Mouse (Mus musculus) bone marrow, adult 2 months (tissue): ENCODE data around the gene Tulp1. TPM values are rescaled to one million over a fixed set of nuclear protein-coding genes. Genes with fewer than 3 reads are reported as not detected.

Experiments
- H3K27ac ChIP-seq: fragments of 200-500 bp; 2 replicates; pipeline ENCODE4 v1.5.1; 2012; ENCODE audit warnings: low read depth, mild to moderate bottlenecking, control low read depth, inconsistent platforms, low read length; ENCODE audit not compliant: control insufficient read depth, poor library complexity, insufficient read depth
- H3K4me1 ChIP-seq: fragments of 200-500 bp; 2 replicates; pipeline ENCODE4 v1.6.1; 2011; ENCODE audit warnings: low read length; ENCODE audit not compliant: control insufficient read depth, insufficient read depth
- H3K4me3 ChIP-seq: fragments of 200-500 bp; replicated peaks from 2 replicates; pipeline ENCODE3; 2011; ENCODE audit warnings: mild to moderate bottlenecking, low read depth, low read length, control low read depth; ENCODE audit not compliant: control insufficient read depth
- CTCF ChIP-seq: fragments of 200-500 bp; IDR thresholded peaks from 2 replicates; pipeline ENCODE4 v1.5.1; 2011; ENCODE audit warnings: low read length, control low read depth; ENCODE audit not compliant: control insufficient read depth, insufficient read depth
- POLR2A ChIP-seq: fragments of 200-500 bp; IDR thresholded peaks from 2 replicates; pipeline ENCODE4 v1.6.1; 2011; ENCODE audit warnings: low read depth, mild to moderate bottlenecking, control low read depth, low read length, borderline replicate concordance; ENCODE audit not compliant: control insufficient read depth
- WGBS: fragments of 180-500 bp; shearing (Covaris S2); methylation state at CpG from one replicate; pipeline ENCODE4 v1.1.7; 2018; 5-methylcytosine and 5-hydroxymethylcytosine counted together
- polyA plus RNA-seq: library from polyadenylated mRNA; stranded (reverse); fragments of >200 nt; gene quantifications from 2 replicates; pipeline ENCODE4 v1.2.4, GENCODE M21; 2011; ENCODE audit warnings: low replicate concordance; ENCODE audit not compliant: missing spikeins, insufficient read depth, insufficient read length

Gene Tulp1
- polyA plus RNA-seq, 1 experiment: 7.8 TPM

DNA sequence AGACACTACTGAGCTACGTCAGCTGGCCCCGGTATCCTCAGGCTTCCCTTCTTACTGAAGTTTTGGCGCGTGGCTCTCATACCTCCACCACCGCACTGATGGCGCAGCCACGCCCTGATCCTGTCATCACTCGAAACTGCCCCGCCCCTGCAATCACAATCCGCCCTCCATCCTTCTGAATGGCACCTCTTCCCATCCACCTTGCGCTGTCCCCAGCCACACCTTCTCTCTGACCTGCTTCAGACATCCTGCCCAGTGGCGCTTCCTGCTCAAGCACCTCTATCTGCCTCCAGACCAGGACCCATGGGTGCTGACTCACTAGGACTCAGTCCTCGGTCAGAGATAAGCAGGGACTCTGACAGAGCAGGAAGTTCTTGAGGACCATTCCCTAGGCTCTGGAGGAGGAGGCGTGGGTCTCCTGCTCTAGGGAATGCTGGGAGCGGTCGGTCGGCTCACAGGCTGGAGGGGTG, 10.6 kb upstream of the Tulp1 start:
- no peak overlapping the region for H3K27ac ChIP-seq
- H3K4me1 ChIP-seq: no peaks in the 10 kb centered on the region
- no peak overlapping the region for H3K4me3 ChIP-seq
- TF ChIP-seq POLR2A (no peak), CTCF (no peak)
- WGBS: 10% methylated on average over 17 of the region's 17 CpGs

DNA sequence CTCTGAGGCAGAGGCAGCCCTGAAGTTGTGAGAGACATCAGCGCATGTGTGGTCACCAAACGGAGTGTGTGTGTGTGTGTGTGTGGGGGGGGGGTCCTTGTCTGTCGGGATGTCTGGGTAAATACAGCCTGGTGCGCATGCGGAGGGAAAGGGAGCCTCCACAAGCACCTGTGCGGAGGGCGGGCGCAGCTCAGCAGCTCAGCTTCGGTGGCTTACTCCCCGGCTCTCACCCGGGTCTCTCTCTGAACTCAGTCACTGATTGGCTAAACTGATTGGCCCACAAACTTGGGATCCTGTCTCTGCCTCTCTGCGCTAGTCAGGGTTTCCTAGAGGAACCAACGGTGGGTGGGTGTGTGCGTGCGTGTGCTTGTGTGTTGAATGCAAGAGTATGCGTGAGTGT, 9.5 kb upstream of the Tulp1 start:
- WGBS: 27% methylated on average over 16 of the region's 16 CpGs
- H3K4me1 ChIP-seq: no peaks in the 10 kb centered on the region
- TF ChIP-seq POLR2A (no peak), CTCF (no peak)
- H3K4me3 ChIP-seq: no peak overlapping the region
- no peak overlapping the region for H3K27ac ChIP-seq

DNA sequence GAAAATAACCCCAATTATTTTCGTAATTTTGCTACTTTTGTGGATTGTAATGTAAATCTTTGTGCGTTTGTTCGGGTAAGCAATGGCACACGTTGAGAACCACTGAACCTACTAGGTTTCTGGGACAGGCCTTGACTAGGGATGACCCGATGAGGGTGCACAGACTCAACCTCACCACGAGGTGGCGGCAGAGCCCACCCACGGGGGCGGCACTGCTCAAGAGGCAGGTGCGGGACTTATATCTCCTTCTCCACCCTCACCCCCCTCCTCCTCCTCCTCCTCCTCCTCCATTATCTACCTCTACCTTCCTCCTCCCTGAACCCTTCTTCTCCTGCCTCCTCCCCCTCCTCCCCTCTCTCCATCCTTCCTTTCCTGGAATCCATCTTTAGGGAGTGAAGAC, 8.8 kb upstream of the Tulp1 start:
- Histone ChIP-seq H3K4me3 (no peak overlapping the region), H3K27ac (no peak overlapping the region), H3K4me1 (no peaks in the 10 kb centered on the region)
- 13% methylated on average over 10 of the region's 10 CpGs for WGBS
- TF ChIP-seq CTCF (peak; percentile 94), POLR2A (no peak)

DNA sequence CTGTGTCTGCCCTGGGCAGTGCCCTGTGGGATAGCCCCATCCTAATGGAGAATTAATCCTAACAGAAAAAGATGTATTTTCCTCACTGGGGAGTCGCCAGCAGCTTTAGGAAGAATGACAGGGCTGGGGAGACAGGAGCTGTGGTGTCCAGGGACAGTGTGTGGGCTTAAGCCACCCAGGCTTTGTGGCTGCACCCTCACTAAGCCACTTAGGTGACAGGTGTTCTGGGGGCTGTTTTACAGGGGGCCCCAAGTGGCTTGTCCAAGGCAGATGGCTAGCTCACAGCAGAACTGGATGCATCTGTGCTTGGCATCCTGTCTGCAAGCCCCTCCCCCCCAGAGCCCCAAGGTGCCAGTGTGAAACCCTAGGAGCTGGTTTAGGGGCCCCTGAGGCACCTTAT, 6.9 kb upstream of the Tulp1 start:
- Histone ChIP-seq H3K4me3 (no peak overlapping the region), H3K4me1 (no peaks in the 10 kb centered on the region), H3K27ac (no peak overlapping the region)
- 74% methylated on average over 1 of the region's 1 CpGs for WGBS
- TF ChIP-seq POLR2A: no peak

DNA sequence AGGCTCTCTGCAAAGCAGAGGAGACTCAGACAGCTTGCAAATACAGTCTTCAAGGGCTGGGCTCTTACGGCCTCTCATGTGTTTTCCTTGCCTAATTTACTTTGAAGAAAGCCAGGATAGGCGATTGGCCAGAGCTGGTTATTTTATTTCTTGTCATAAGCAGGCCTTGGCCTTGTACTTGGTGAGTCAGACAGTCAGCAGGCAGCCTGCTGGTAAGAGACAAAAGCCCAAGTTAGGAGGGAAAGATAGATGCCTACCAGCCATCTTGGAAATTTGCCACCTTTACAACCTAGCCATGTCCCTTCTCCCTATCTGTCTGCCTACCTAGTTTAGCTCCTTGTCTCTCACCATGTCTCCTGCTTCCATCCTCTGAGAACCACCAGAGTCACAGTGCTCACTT, 6.3 kb upstream of the Tulp1 start:
- no peak overlapping the region for H3K4me3 ChIP-seq
- H3K27ac ChIP-seq: no peak overlapping the region
- 82% methylated on average over 2 of the region's 2 CpGs for WGBS
- H3K4me1 ChIP-seq: no peaks in the 10 kb centered on the region
- TF ChIP-seq CTCF (no peak), POLR2A (no peak)

DNA sequence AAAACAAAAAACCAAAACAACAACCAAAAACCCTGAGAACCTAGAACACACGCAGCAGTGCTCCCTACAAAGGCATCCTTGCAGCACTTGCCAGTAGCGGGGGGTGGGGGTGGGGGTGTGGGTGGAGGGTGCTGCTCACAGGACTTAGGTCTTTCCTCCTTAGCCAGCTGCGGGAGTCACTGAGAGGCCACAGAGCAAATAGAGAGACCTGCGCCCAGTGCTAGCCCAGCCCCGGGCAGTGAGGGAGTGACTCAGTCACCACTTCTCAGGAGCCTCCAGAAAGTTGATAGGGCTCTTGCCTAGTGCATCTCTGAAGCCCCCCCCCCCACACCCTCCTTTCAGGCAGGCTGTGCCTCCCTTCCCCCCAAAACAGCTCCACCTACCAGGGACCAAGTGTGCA, 4.0 kb upstream of the Tulp1 start:
- H3K4me3 ChIP-seq: no peak overlapping the region
- H3K4me1 ChIP-seq: no peaks in the 10 kb centered on the region
- no peak overlapping the region for H3K27ac ChIP-seq
- 68% methylated on average over 5 of the region's 5 CpGs for WGBS
- TF ChIP-seq CTCF (no peak), POLR2A (no peak)

DNA sequence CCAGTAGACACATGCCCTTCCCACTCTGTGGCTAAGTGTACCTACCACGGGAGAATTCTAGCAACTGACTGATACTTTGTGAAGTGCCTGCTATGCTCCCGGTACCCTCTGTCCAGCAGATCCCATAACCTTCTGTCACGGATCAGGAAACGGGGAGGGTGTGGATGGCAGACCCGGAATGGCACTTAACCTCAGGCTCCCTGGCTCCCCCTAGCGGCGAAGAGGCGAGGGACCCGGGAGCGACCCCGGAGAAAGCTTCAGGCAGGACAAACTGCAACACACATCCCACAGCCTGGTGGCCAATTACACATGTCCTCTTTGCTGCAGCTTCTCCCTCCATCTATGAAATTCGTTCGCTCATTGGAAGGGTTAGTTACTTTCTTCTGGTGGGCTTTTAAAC, 3.4 kb upstream of the Tulp1 start:
- TF ChIP-seq CTCF (peak; percentile 86), POLR2A (no peak)
- H3K4me1 ChIP-seq: no peaks in the 10 kb centered on the region
- WGBS: 3% methylated on average over 13 of the region's 13 CpGs

DNA sequence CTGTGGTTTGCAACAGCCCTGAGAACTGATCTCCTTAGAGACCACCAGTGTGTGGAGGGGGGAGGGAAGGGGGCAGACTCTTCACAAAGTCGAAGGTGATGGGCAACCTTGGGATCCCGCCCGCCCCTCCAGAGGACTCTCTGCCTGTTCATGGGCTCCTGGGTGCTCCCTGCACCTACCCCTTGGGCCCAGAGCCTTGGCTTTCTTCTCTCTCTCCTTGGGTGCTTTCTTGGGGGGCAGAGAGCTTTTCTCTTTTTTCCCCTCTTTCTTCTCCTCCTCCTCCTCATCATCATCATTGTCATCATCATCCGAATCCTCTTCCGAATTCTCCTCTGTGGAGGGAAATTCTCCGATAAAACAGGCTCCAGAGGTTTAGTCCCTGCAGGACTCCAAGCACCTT, 1.5 kb downstream of the Tulp1 start:
- Histone ChIP-seq H3K4me1 (no peaks in the 10 kb centered on the region), H3K4me3 (no peak overlapping the region), H3K27ac (no peak overlapping the region)
- 49% methylated on average over 6 of the region's 6 CpGs for WGBS
- no peak for TF ChIP-seq CTCF
- TF ChIP-seq POLR2A: no peak

More for the DNA sequence above, 3.4 kb upstream of the Tulp1 start:
- H3K4me3 ChIP-seq: no peak overlapping the region
- H3K27ac ChIP-seq: no peak overlapping the region

DNA sequence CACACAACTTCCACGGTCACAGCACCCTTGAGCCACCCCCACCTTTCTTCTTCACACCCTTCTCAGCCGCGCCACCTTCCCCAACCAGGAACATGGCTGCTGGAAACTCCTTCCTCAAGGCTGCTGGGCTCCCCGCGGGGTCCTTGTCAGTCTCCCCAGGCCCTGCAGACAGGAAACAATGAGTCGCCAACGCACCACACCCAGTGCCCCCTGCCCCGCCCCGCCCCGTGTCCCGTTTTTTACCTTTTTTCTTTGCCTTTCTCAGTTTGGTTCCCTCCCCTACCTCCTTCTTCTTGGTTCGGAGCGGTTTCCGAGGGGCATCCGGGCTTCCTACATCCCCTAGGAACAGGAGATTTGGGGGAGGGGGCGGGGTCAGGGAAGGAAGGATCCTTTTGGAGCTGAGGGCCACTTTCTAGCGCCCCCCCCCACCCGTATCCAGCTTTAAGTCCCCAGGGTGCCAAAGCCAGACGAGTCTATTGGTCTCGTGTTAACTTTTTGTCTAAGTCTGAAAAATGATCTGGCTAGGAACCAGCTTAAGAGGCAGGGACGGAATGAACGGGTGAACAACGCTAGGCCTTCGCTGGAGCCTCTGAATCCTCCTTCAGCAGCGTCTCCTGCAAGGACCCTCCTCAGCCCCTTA, 2.2 kb downstream of the Tulp1 start:
- no peak overlapping the region for H3K27ac ChIP-seq
- WGBS: 2% methylated on average over 25 of the region's 25 CpGs
- no peak overlapping the region for H3K4me3 ChIP-seq

More for the DNA sequence above, 2.2 kb downstream of the Tulp1 start:
- H3K4me1 ChIP-seq: no peaks in the 10 kb centered on the region
- TF ChIP-seq POLR2A: no peak
- TF ChIP-seq CTCF: no peak
